Mouse (Mus musculus) megakaryocyte progenitor cell, adult 5-6 weeks (primary cell): ENCODE results near the gene Unc13b. TPM values are rescaled to one million over a fixed set of nuclear protein-coding genes. Genes with fewer than 3 reads are reported as not detected.
A peak's percentile ranks its signal among the peaks of the same experiment; 100 is the strongest.

Experiments used
- ATAC-seq: replicated peaks from 2 replicates; pipeline ENCODE4 v1.8.0; 2016; ENCODE audit warnings: mild to moderate bottlenecking, moderate TSS enrichment, inconsistent platforms; ENCODE audit not compliant: poor library complexity
- total RNA-seq, 2 experiments: library from RNA; stranded (forward) in 1 of 2; stranded (reverse) in 1 of 2; fragments of 157-497, 149-512 nt in 1 of 2; fragments of 200-1000 nt in 1 of 2; gene quantifications; 2 replicates each; pipeline versions ENCODE4 v1.2.3 to v1.2.4; 2015 to 2017

The Unc13b gene
- total RNA-seq (2015) (0.07 TPM in 1 of 2 replicates, not detected in the other), total RNA-seq (2017) (0.37 and 0.96 TPM in 2 replicates)

DNA sequence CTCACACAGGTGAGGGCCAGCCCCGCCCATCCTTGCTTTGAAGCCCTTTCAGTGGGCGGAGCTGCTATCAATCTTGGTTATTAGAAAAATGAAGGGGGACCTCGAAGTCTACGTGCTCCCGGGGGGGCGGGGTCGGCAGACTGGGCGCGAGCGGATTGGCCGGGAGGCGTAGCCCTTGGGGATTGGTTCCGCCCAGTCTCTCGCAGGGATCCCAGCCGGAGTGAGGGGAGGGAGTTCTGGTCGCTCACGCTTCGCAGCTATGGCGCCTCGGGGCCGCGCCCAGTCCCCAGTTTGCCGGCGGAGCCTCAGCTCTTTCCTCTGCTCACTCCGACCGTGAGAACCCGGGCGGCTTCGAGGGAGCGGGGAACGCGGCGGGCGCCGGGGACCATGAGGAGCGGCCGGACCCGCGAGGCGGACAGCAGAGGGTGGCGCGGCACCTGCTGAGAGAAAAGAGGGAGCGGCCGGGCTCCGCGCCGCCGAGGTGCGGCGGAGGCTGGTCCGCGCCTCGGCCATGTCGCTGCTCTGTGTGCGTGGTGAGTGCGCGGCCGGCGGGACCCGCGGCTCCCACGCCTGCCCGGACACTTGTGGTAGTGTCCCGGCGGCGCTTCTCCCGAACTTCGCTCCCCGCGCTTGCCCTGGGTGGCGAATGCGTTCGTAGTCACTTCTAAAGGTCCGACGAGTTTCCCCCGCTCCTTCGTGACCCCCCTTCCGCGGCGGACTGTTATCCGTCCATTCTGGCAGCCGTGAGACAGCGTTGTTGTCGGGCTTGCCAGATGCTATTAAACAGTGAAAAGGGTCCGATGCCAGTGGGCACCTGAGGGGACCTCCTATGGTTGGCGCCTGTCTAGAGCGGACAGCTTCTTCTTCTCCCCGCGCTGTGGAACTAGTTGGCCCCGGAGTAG, at the start of gene Unc13b:
TSS of gene Unc13b (plus strand) at position 201 of the 902 bp plus-strand sequence.
- peak; percentile 99 for ATAC-seq

DNA sequence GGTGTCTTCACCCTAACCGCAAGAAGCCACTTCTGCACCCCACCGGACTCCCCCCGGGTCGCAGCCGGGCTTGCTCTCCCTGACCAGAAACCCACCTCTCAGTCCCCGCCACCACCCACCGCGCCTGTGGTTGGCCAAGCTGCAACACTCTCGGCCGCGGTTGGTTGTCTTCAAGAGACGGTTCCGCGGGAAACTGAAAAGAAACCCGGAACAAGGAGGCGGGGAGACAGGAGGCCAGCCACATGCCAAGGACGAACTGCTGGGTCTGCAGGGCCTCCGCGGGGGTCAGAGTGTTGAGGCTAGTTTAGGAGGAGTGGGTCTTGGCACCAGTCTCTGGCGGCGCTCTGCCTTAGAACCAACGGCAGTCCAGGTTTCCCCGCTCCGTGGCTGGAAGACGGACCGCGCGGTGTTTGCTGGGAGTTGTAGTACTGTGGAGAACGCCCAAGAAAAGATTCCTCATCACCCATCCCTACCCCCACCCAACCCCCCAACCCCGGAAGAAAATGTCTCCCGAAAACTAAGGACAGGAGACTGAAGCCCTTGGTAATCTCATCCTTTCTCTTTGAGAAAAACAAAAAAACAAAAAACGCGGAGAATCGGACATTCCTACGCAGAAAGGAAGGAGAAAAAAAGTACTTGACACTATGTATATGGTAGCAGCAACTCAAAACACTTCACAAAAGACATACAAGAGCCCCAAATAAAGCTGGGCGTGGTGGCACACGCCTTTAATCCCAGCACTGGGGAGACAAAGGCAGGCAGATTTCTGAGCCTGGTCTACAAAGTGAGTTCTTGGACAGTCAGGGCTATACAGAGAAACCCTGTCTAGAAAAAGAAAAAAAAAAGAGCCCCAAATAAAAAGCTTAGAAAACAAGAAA, 48.4 kb upstream of the Unc13b start, which contains the start of gene Fancg:
TSS of gene Fancg (minus strand) at position 346 of the 878 bp plus-strand sequence.
- peak; percentile 83 for ATAC-seq

DNA sequence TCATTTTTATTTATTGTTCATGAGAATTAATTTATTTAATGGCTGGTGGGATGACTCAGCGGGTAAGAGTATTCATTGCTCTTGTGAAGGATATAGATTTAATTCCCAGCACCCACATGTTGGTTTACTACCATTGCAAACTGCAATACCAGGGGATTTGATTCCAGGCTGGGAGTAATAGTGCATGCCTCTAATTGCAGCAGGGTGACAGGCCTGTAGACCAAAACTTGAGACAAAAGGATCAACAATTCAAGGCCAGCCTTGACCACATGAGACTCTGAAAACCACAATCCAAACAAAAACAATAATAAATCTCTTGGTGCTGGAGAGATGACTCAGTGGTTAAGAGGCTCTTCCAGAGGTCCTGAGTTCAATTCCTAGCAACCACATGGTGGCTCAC, 46.7 kb upstream of the Unc13b start:
- no peak for ATAC-seq

DNA sequence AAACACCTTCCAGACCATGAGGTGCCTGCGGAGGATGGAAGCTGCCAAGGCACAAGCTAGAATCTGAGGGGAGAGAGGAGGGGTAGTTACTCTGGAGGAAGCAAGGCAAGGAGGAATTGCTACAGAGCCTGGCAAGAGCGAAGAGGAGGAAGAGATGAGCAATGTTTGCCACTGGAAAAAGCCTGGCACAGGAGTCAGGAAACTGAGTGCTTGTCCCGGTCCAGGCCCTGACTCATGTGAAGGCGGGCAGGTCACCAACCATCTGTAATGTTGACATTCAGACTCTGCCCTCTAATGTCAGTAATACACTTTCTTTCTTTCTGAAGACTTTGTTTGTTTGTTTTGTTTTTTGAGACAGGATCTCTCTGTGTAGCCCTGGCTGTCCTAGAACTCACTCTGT, 40.6 kb upstream of the Unc13b start:
- no peak for ATAC-seq

DNA sequence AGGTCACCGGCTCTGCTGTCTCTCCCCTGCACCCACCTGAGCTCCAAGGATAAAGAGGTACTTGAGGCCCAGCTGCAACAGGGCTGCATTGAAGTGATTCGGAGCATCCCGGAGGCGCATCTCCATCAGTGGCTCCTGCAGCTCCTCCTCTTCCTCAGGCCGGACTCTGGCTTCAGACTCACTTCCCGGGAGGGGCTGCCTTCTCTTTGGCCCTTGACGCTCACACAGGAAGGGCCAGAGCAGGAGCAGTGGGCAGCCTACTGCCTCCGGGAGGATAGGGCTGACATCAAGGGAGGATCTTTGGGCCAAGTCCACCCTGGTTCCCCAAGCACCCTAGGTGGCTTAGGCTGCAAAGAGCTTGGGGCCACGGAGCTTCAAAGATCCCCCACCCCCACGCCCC, 39.6 kb upstream of the Unc13b start:
- ATAC-seq = no peak

DNA sequence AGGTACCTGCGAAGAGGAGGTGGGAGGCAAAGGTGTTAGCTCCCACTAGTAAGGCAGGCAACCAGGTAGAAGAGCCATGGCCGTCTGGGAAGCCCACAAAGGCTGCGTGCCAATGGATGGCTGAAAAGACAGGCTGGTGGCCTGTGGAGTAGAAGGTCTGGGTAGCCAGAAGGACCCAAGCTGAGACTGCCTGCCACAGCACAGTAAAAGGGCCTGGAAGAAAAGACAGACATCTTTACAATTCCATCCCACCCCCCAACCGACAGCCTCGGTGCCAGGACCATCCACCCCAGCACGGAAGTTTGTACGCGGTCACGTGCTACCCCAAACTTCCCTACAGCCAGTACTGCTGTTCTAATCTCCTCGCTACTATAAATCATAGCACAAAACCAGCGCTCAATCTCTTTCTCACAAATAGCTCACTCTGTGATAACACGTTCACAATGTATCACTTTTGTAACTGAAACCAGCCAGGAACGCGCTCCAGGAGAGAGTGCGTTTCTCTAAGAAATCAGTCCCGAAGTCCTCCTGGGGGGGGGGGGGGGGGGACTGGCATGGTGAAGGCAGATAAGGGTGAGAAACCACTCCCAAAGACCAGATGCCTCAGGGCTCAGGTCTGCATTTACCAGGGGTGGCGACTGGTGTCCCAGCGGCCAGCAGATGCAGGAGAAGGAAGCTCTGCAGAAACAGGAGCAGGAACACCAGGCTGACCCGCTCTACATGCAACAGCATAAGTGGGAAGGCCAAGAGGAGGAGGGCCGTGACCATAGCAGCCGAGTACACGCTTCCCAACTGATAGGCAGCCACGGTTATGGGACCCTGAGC, 38.9 kb upstream of the Unc13b start:
- peak; percentile 52 for ATAC-seq

DNA sequence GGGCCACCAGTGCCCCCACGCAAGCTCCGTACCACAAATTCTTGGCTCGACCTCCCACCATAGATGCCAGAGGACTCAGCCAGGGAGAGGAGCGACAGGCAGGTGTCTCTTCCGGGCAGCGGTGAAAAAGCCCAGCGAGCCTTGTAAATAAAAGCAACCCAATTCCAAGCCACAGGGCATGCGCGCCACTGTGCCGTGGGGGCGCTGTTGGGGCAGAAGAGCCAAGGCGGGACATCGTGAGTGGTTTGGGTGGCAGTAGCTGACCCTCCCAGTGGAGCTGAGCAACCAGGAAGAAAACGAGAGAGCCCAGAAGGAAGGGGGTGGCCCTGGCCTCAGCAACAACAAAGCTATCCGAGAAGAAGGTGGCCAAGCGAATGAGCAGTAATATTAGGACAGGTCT, 37.9 kb upstream of the Unc13b start:
- no peak for ATAC-seq

DNA sequence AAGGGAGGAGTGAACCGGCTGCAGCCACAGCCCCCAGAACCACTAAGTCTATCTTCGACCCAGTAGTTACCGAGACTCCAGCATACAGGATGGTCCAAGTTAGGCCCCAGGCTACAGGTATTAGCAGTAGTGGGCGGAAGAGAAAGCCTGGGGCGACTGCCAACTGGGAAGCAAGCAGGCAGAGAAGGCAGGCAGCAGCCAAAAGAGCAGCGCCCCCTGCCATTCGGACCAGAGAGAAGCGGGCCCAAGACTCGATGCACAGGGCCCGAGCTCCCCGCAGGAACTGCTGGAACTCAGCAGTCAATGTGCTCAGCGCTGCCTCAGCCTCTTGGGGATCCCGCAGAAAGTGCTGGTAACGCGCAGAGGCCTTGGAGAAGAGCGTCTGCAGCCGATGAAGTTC, 37.4 kb upstream of the Unc13b start:
- no peak for ATAC-seq

DNA sequence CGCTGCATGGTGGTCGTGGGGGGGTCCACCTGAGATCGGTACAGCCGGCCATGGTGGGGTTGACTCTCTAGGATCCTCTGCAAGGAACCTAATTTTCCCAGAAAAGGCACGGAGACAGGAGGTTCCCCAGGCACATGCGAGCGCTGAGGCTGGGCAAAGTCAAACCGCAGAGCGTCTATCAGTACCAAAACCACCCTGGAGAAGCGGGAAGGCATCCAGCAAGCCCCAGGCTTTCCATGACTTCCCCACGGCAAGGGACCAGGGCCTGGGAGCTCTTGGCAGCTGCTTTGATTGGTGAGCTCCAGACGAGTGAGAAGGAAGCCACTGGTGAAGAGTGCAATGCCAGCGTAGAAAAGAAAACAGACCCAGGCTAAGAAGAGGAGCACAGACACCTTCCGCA, 34.1 kb upstream of the Unc13b start:
- no peak for ATAC-seq

DNA sequence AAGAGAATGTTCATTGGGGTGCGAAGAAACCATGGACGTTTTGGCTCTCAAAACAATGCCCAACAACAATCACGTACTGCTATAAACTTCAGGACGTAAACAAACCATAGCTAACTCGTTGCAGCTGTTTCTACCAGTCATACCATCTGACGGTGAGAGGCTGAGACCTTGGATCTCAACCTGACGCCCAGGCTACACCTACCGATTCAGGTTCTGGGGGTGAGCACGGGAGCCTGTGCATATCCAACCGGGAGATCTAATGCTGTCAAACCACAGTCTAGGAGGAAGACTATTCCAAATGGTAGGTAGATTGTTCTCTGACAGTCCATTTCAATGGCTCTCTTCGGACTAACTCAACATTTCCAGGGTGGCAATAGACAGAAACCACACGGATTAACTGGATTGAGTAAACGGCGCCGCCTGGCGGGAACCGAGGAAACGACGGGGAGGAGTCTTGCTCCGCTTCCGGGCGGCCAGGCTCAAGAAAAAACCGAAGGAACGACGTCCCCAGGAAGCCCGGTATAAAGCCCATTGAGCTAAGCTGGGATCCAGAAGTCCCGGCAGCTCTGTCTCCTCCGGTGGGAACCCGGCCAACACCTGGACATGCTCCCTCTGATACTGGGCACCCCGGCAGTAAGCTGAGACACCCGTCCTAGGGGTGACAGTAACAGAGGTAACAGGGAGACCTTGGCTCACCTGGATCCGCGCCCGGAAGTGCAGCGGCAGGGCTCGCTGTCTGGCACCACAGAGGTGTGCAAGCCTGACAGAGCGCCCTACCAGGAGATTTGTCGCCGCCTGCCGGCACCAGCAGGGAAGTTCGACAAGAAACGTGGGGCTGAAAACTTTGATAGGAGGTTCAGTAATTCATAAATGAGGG, 33.4 kb upstream of the Unc13b start, which contains the start of gene Pigo:
TSS of gene Pigo (minus strand) at position 736 of the 877 bp plus-strand sequence.
- peak; percentile 92 for ATAC-seq

DNA sequence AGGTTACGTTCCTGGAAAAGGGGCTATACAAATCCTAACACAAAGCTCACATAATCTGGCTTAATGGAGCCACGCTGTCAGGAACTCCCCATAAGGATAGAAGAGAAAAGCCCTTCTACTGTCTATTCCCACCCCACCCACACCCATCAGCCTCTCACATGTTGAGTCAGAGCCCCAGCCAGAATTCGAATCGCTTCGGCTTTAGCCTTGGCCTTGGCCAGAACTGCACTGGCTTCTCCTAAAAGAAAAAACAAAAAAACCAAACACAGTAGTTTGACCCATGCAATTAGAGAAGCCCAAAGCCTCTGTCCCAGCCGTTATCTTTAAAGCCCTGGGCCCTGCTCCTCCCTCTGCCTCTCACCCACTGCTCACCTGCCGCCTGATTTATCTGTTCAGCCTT, 29.6 kb upstream of the Unc13b start:
- no peak for ATAC-seq

DNA sequence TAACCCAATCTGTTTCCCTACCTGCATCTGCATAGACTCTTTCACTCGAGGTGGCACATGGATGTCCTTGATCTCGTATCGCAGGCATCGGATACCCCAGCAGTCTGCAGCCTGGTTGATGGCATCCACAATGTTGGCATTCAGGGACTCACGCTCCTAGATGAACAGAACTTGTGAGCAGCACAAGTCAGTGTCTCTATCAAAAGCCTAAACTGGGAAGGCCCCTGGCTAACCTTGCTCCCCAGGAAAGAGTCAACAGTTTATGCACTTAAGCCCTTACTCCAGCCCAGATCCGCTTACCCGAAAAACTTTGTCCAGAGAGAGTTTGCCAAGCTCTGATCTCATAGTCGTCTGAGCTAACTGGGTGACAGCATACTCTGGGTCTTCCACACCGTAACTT, 29.0 kb upstream of the Unc13b start:
- ATAC-seq = no peak

DNA sequence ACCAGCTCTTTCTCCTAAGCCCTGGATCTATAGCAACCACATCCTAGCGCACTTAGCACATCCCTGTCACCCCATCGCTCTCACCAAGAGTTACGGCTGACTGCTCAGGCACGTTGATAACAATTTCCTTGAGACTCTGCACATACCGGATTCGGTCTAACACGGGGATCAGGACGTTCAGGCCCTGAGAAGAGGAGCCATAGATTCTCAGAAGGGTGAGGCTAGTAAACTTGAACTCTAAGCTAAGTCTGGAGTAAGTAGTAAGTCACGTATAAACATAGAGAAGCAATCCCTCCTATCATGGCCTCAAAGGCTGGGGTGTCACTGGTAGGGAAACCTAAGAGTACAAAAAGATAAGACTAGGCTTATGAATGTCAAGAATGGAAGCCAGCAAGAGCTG, 28.4 kb upstream of the Unc13b start:
- no peak for ATAC-seq

DNA sequence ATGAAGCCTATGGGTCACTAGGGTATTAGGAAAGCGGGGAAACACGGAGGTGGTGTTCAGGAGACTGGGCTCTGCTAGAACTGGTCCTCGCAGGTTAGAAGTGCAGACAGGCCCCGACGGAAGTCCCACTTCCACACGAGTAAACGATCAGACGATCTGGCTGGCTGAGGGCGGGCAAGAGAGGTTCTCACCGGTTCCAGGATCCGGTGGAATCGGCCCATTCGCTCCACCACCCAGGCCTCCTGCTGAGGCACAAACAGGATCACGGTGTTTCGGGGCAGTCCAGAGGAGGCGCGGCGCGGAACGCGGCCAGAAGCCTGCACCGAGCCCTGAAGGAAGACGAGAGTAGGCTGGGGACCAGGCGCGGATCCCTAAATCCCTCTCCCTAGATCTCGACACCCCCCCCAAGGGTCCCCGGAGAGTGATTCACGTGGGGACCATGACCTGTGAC, 27.9 kb upstream of the Unc13b start:
- ATAC-seq = peak; percentile 49

DNA sequence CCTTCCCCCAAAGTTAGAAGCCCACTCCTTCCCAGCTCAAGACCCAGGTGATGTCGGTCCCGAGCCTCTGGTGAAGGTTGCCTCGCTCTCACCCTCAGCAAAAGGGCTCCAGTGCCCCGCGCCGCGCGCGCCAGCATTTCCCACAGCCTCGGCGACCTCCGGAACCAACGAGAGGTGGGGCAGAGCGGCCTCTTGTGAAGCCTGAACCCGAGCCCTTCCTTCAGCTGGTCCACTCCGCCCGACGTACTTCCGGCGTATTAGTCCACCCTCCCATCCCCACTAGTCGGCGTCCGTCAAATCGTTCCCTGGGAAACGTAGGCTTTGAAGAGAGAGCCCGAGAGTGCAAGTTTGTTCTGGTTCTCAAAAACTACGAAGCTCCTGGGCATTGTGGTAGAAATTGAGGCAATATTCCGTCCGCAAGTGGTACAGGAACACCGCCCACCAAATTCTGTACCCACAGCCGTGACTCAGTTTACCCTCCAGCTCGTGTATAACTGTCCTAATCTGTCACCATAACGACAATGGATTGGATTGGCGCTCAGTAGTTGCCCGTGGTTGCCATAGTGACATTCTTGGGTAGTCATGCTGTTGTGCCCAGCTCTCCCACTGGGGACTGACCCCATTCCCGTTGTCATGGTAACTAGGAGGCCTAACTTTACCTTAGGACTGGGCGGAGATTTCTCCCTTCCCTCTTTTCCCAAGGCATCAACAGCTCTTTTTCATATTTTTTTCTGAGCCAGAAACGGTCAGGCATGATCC, 27.3 kb upstream of the Unc13b start, which contains the start of gene Stoml2:
TSS of gene Stoml2 (minus strand) at position 474 of the 759 bp plus-strand sequence.
- peak; percentile 97 for ATAC-seq

DNA sequence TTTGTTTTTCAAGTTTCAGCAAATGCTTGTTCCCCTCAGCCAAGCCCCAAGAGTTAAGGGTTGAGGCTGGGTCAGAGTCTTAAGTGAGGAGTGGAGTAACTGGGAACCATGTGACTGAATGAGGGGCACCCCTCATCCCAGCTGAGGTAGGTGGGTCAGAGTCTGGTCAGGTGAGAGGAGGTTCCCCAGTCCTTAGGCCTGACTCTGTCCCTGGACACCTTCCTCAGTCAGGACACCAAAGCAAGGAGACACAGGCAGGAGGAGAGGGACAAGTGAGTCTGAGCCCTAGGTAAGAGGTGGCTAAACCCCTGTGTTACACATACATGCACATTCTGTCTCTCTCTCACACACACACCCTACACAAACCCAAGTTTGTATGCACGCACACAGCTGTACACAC, 26.3 kb upstream of the Unc13b start:
- ATAC-seq = no peak

DNA sequence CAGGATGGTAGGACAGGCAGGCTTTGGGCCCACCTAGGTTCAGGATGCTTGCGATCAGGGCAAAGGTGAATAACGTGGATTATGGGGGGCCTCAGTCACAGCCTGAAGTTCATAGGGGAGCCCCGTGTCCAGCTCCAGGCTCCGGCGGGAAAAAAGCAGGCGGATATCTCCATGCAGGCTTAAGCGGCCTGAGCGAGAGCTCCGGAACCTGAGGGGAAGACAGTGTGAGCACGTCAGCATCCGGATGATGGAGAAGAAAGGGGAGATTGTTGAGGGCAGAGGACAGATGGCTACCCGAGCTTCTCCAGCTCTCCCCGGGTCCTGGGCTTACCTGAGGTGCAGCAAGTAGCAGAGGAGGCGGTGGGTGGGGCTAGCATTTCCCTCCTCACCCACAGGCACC, 25.3 kb upstream of the Unc13b start:
- no peak for ATAC-seq

DNA sequence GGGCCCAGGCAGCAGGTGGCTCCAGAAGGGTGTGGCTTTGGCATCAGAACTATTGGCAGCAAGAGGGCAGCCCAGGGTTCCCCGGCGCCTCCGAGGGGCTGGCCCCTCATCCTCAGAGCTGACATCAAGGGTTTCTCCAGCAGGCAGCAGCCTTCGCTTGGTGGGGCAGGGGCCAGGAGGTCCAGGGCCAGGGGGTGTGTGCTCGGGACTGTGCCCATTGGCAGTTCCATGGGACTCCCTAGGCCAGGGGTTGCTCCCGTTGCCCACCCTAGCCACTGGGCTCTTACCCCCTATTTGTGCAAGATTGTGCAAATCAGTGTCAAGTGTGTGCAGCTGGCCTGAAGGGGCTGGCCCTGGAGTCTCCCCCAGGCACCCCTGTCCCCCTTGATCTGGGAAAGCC, 22.9 kb upstream of the Unc13b start:
- no peak for ATAC-seq

DNA sequence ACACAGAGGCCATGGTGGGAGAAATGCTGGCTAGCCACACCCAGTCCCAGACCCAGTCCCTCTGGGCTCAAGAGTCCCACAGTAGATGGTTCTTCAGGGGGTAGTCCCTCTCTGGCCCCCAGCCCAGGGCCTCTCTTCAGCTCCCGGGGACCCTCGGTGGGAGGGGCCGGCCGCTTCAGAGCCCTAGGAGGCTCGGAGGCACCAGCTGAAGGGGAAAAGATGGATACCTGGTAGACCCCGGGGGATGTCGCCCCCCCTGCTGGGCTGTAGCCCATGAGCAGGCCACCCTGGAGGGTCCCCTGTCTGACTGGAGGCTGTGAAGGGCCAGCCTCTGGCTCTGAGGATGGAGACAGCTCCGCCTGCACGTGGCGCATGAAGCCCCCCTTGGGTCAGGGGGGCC, 22.4 kb upstream of the Unc13b start:
- ATAC-seq = no peak
